Mouse (Mus musculus) erythroblast, embryonic 14.5 days (primary cell): ENCODE measurements around the gene Hcfc1. TPM values are rescaled to one million over a fixed set of nuclear protein-coding genes. Genes with fewer than 3 reads are reported as not detected.
A peak's percentile ranks its signal among the peaks of the same experiment; 100 is the strongest.

Experiments used
- H3K27me3 ChIP-seq: 2 replicates; pipeline ENCODE4 v1.6.1; 2012; ENCODE audit warnings: inconsistent platforms; ENCODE audit not compliant: control insufficient read depth
- H3K36me3 ChIP-seq: 2 replicates; pipeline ENCODE4 v1.6.1; 2012; ENCODE audit warnings: mild to moderate bottlenecking, inconsistent platforms; ENCODE audit not compliant: control insufficient read depth
- H3K4me1 ChIP-seq: 2 replicates; pipeline ENCODE4 v1.6.1; 2012; ENCODE audit warnings: inconsistent platforms; ENCODE audit not compliant: control insufficient read depth
- H3K4me3 ChIP-seq: replicated peaks from 2 replicates; pipeline ENCODE3; 2012; ENCODE audit warnings: moderate library complexity, mild to moderate bottlenecking, inconsistent platforms
- H3K9me3 ChIP-seq: 2 replicates; pipeline ENCODE4 v1.6.1; 2012; ENCODE audit warnings: low read length, inconsistent platforms, mixed read lengths; ENCODE audit not compliant: control insufficient read depth
- GATA1 ChIP-seq: IDR thresholded peaks from 2 replicates; pipeline ENCODE4 v1.6.1; 2012; ENCODE audit warnings: low read length, inconsistent platforms, mixed read lengths
- TAL1 ChIP-seq: IDR thresholded peaks from 3 replicates; pipeline ENCODE4 v1.6.1; 2012; ENCODE audit warnings: low read length, inconsistent platforms, mixed read lengths
- polyA plus RNA-seq: library from polyadenylated mRNA; stranded (reverse); fragments of >175 nt; gene quantifications from 2 replicates; pipeline ENCODE4 v1.2.3, GENCODE M21; 2012

Gene Hcfc1
- polyA plus RNA-seq: 13.7 and 22.5 TPM in 2 replicates

DNA sequence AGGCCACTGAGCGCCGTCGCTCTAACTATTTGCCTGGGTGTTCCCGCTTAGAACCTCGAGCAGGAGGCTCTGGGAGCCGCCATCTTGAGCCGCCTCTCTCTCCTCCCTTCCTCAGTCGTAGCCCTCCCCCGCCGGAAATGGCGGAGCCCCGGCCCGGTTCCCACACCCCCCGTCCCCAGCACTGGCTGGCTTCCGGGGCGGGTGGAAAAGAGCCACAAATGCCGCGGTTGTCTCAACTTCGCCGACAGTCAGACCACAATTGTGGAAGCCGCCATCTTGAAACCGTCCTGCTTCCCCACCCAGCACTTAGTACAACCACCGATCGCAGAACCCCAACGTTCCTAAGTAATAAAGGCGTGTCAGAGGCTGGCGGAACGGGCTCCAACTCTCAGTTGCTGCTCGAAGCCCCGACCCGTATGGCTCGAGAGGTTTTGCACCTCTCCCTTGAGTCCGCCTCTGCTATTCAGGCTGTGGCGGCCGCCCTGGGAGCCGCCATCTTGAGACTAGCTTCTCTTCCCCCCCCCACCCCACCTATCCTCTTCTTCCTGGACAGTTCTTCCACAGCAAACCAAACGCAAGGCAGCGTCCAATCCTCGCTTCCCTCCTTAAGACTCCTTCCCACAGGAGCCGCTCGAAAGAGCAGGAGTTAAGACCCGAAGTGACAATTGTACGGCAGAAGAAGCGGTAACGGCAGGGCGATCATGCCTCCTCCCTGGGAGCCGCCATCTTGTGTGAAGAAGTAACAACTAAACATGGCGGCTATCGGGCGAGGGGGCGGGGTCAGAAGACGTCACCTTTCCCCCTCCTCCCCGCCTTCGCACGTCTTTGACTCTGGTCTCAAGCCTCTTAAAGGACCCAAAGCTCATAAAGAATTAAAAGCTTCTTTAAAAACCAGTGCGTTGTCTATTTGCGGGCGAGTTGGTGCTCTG lies at the start of gene Hcfc1:
TSS of gene Hcfc1 (minus strand) at position 110 of the 929 bp plus-strand sequence.
- peak within 1 kb of the TSS; percentile 78 for H3K4me3 ChIP-seq
- H3K27me3 ChIP-seq: peaks cover 13% of the 10 kb centered on the region
- peaks cover 67% of the 10 kb centered on the region for H3K4me1 ChIP-seq
- no peak for TF ChIP-seq GATA1
- peaks cover 19% of the 10 kb centered on the region for H3K9me3 ChIP-seq
- H3K36me3 ChIP-seq: peaks cover 33% of the 10 kb centered on the region

DNA sequence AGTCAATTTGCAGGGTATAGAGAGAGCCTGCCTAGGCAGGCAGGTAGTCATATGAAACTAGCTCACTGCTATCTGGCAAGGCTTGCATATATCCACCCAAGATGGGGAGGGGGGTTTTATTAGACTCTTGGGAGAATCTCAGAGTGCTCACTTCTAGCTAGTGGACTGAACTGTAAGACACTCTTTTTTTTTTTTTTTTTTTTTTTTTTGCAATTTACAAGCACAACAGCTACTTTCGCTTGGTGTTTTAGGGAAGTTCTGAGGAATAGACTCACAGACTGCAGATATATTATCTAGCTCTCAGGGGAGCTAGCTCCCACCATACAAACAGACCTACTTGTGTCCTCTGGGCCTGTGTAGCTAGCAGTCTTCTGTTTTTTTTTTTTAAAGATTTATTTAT lies 48.4 kb upstream of the Hcfc1 start:
- TF ChIP-seq TAL1: no peak
- TF ChIP-seq GATA1: no peak
- peaks cover 51% of the 10 kb centered on the region for H3K36me3 ChIP-seq
- peaks cover 14% of the 10 kb centered on the region for H3K4me1 ChIP-seq
- no peaks in the 10 kb centered on the region for H3K9me3 ChIP-seq
- no peak overlapping the region for H3K4me3 ChIP-seq
- H3K27me3 ChIP-seq: no peaks in the 10 kb centered on the region

DNA sequence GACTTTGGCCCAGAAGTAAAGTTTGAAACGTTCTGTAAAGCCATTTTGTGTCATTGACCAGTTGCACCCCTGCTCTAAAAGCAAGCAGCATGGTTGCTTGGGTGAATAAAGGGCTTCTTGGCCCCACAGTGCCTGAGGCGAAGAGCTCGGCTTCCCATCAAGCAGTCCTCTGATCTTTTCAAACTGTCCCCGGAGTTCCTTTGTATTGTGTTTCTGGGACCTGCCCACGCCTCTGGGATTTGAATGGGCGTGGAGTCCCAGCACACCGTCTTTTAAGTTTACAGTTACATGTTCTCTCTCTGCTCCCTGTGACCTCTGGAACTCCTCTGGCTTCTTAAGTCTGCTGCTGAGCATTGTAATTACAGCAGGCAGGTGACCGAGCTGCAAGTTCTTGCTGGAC lies 41.9 kb upstream of the Hcfc1 start:
- TF ChIP-seq GATA1 (no peak), TAL1 (no peak)
- H3K4me1 ChIP-seq: no peaks in the 10 kb centered on the region
- no peaks in the 10 kb centered on the region for H3K9me3 ChIP-seq
- H3K36me3 ChIP-seq: no peaks in the 10 kb centered on the region
- no peak overlapping the region for H3K4me3 ChIP-seq
- no peaks in the 10 kb centered on the region; the same call in 1 of the 2 replicates for H3K27me3 ChIP-seq

DNA sequence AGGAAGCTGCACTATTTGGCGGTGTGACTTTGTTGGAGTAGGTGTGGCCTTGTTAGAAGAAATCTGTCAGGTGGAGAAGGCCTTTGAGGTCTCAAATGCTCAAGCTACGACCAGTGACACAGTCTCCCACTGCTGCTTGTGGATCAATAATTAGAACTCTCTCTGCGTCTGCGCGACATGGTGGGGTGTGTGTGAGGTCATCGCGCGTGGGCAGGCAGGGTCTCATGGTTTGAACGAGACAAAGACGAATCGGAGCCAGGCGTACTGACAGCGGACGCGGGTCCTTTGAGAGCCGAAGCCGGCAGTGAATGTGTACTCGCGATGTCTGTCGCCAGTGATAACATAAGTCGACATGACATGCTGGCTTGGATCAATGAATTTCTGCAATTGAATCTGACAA lies 40.2 kb upstream of the Hcfc1 start:
- no peaks in the 10 kb centered on the region for H3K36me3 ChIP-seq

DNA sequence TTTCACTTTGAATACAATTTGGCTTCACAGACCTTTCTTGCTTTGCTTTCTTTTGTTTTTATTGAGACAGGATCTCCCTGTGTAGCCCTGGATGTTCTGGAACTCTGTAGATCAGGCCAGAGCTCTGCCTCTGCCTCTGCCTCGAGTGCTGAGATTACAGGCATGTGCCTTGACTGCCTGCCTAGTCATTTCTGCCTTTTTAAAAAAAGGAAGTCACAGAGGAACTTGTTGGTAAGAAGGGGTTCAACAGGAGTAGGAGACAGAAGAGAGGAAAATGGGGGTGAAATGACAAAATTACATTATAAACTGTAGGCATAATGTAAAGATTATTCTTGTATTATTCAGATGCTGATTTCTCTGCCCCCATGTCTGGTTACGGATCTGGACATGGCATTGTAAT lies 37.5 kb upstream of the Hcfc1 start:
- no peaks in the 10 kb centered on the region for H3K9me3 ChIP-seq
- no peaks in the 10 kb centered on the region for H3K36me3 ChIP-seq
- H3K4me3 ChIP-seq: no peak overlapping the region
- H3K27me3 ChIP-seq: no peaks in the 10 kb centered on the region; the same call in 1 of the 2 replicates
- no peak for TF ChIP-seq TAL1
- no peak for TF ChIP-seq GATA1
- peaks cover 21% of the 10 kb centered on the region for H3K4me1 ChIP-seq

More for the DNA sequence above, 40.2 kb upstream of the Hcfc1 start:
- Histone ChIP-seq H3K4me3 (no peak overlapping the region), H3K27me3 (no peaks in the 10 kb centered on the region; the same call in 1 of the 2 replicates), H3K4me1 (no peaks in the 10 kb centered on the region), H3K9me3 (no peaks in the 10 kb centered on the region)
- TF ChIP-seq GATA1 (no peak), TAL1 (no peak)

DNA sequence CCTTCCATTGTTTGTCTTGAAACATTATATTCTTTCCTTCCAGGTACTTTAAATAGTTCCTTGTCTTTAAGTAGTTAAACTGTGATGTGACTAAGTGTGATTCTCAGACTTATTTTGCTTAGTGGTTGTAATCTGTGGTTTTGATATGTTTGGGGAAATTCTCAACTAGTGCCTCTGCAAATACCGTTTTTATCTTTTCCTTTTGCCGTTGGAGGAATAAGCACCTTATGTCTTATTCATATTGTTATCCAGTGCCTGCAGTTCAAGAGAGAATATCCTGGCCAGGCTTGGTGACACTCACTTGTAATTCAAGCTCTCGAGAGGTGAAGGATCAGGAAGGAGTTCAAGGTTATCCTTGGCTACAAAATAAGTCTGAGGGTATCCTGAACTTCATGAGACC lies 34.9 kb upstream of the Hcfc1 start:
- Histone ChIP-seq H3K4me3 (no peak overlapping the region), H3K4me1 (peaks cover 43% of the 10 kb centered on the region)
- TF ChIP-seq TAL1 (no peak), GATA1 (no peak)

DNA sequence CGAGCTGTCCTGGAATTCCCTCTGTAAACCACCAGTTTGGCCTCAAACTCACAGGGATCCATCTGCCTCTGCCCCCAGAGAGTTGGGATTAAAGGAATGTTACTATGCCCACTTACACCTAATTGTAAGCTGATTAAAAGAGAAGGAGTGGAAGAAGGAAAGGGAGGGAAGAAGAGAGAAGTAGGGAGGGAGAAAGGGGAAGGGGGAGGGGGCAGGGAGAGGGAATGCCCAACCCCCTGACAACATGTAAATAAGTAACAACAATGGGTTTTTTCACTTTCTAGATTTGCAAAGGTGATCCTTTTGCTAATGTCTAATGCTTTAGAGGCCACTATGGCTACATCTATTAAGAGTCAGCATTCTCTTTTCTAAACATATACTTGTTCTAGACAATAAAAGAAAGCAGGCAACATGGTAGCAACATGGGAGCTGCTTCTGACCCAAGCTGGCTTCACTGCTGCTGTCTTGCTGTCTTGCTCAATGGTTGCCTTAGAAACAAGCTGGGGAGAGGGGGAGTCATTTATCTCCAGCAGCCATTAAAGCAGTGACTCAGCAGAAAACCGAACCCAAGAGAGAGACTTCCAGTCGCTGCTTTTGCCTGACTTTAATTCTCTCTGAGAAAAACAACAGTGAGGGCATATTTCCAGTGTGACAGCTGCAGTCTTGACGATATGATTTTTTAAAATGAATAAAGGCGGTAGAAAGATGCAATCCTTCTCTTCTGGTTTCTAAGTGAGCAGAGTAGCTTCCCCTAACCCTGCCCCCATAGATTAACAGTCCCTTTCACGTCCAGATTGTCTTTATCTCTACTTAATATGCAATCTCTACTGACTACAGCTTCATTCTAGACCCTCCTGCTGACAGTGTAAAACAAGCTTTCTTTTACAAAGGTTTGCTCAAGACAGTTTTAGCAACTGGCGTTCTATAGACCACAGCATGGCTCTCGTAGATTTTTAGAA lies 33.0 kb upstream of the Hcfc1 start:
- TF ChIP-seq GATA1 (no peak; the same call in 1 of the 2 replicates), TAL1 (no peak)
- Histone ChIP-seq H3K9me3 (no peaks in the 10 kb centered on the region), H3K4me3 (peak overlapping the region; percentile 25), H3K27me3 (no peaks in the 10 kb centered on the region), H3K36me3 (no peaks in the 10 kb centered on the region), H3K4me1 (peaks cover 50% of the 10 kb centered on the region)

More for the DNA sequence above, 34.9 kb upstream of the Hcfc1 start:
- H3K9me3 ChIP-seq: no peaks in the 10 kb centered on the region
- H3K27me3 ChIP-seq: no peaks in the 10 kb centered on the region
- no peaks in the 10 kb centered on the region for H3K36me3 ChIP-seq

DNA sequence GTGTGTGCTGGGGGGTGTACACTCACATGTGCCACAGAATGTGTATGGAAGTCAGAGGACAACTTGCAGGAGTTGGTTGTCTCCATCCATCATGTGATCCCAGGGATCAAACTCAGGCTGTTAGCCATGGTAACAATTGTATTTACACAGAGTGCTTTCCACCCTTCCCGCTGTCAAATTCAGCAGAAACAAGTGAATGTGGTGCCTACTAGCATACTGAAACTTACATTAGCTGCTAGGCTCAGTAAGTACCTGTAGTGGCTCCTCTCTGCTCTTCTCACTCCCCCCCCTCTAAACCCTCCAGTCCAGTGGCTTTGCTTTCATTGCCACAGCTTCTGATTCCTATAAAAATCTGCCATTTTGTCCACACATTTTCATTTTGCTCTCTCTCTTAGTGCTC lies 11.6 kb upstream of the Hcfc1 start:
- peaks cover 13% of the 10 kb centered on the region for H3K4me1 ChIP-seq
- H3K36me3 ChIP-seq: no peaks in the 10 kb centered on the region
- H3K27me3 ChIP-seq: no peaks in the 10 kb centered on the region
- TF ChIP-seq TAL1: no peak
- TF ChIP-seq GATA1: no peak
- no peaks in the 10 kb centered on the region for H3K9me3 ChIP-seq
- H3K4me3 ChIP-seq: no peak overlapping the region

DNA sequence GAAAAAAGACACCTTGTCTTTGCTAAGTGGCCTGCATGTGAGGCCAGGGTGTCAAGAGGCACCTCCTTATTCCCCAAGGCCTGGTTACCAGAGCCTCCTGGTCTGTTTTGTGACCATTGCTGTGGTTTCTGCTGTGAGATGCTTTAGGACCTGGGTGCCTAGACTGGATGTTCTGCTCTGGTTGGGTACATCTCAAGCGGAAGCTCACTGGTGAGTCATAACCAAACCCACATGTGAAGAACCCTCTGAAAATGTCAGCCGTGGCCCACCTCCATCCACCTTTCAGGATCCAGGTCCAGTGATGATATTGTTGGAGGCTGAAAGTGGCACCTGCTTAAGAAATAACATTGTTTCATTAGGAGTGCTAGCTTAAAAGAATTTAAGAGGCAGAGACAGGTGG lies 10.1 kb upstream of the Hcfc1 start:
- no peaks in the 10 kb centered on the region for H3K36me3 ChIP-seq
- peaks cover 27% of the 10 kb centered on the region for H3K4me1 ChIP-seq
- H3K9me3 ChIP-seq: no peaks in the 10 kb centered on the region
- no peak for TF ChIP-seq GATA1
- TF ChIP-seq TAL1: no peak
- no peak overlapping the region for H3K4me3 ChIP-seq
- H3K27me3 ChIP-seq: no peaks in the 10 kb centered on the region
